Mouse (Mus musculus) adrenal gland, adult 18-20 months (tissue): ENCODE measurements around the gene Pecr. TPM values are rescaled to one million over a fixed set of nuclear protein-coding genes. Genes with fewer than 3 reads are reported as not detected.

Experiments used
- DNase-seq, 2 experiments: peaks; one replicate each; pipeline ENCODE4 v3.0.0; 2021 to 2022; ENCODE audit warnings: low spot score in 2 of 2
- long read RNA-seq, 2 experiments: library from polyadenylated mRNA; stranded (forward); transcript quantifications; one replicate each; pipeline ENCODE4 v2.0.0; 2021
- total RNA-seq, 2 experiments: library from RNA; stranded (reverse); gene quantifications; 1 replicate in 1 of 2; 2 replicates in 1 of 2; pipeline ENCODE4 v1.2.3; 2021

The Pecr gene
- 10 to 100 TPM; 26.5 to 30.5 TPM for total RNA-seq
- long read RNA-seq, experiment 1, transcript Pecr-201 (8 exons, 1,186 nt) = major isoform, 10 of 12 reads
- long read RNA-seq, experiment 1, partial matches to known transcripts = 0 of 12 reads
- long read RNA-seq, experiment 1, other reads (novel, unspliced or antisense) = 2 of 12 reads
- long read RNA-seq, experiment 2, transcript Pecr-201 (8 exons, 1,186 nt) = major isoform, 57 of 62 reads
- long read RNA-seq, experiment 2, partial matches to known transcripts = 2 of 62 reads
- long read RNA-seq, experiment 2, other reads (novel, unspliced or antisense) = 3 of 62 reads

DNA sequence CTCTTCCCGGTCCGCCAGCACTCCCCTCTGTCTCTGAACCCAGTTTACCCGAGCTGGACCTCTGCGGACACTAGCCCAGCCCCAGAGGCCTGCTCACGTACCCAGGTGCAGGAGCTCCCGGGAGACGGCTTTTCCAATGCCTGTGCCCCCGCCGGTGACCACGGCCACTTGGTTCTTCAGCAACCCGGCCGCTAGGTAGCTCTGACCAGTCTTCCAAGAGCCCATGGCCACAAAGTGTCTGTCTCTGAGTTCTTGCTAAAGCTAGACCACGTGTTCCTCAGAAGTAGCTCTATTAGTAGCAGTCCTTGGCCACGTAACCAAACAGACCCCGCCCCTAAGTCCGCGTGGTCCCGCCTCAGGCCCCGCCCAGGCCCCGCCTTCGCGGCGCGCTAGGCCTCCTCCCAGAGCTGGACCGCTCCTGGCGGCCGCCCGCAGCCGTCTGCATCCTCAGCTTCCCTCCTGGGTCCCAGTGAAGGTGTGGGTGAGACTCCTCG is at the start of gene Pecr, which contains the start of gene Tmem169:
Gene Pecr, minus strand, starts transcription at position 323 of the 494 bp plus-strand sequence.
Gene Tmem169, plus strand, starts transcription at position 378 of the 494 bp plus-strand sequence.
- DNase-seq = peak; percentile 96

GRCm38 (mm10) chr1:72326162-72326821 is 42.2 kb upstream of the Pecr start:
- DNase-seq = no peak

DNA sequence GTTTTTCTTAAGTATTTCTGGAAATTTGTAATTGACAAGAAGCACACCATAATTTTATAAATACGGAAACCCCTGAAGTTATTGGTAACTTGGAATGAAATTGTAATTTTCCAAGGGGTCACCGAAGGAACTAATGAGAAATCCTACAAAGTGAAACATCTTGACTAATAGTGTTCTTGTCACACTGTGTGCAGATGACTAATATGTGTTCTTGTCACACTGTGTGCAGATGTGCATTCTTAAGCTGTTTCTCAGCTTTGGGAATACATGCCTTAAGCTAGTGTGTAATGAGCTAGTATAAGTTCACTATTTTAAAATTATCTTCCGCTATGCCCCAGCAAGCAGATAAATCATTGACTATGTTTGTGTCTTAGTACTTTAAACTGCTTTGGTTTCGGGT is 39.1 kb upstream of the Pecr start:
- no peak for DNase-seq

- DNase-seq = no peak
Measured at GRCm38 (mm10) chr1:72320759-72321158, 36.6 kb upstream of the Pecr start.

GRCm38 (mm10) chr1:72316901-72317300 is 32.8 kb upstream of the Pecr start:
- DNase-seq = no peak

GRCm38 (mm10) chr1:72316409-72316808 is 32.3 kb upstream of the Pecr start:
- DNase-seq = no peak

- no peak for DNase-seq
Measured at GRCm38 (mm10) chr1:72315447-72315846, 31.3 kb upstream of the Pecr start.

DNA sequence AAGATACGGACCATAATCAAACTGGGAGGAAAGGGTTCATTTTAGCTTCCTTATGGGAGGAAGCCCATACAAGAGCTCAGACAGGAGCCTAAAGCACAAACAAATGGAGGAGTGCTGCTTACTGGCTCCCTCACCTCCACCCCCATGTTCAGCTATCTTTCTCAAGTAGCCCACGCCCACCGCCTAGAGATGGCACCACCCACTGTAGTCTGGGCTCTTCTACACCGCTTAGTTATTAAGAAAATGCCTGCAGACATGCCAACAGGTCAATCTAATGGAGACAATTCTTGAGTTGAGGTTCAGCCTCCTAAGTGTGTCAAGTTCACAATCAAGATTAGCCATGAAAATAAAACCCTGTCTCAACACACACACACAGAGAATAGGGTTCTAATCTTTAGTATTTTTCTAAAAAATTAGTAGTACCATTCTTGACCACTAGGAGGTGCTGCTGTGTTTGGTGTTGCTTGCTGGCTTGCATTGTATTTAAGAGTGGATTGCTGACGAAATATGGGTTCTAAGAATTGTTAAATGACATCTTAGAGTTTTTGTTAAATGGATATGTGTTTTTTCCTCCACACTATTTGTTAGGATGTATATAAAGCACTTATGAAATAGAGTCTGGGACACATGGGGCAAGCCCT is 29.4 kb upstream of the Pecr start:
- no peak for DNase-seq

GRCm38 (mm10) chr1:72312701-72313398 is 28.7 kb upstream of the Pecr start:
- DNase-seq = no peak

GRCm38 (mm10) chr1:72309744-72310424 is 25.8 kb upstream of the Pecr start:
- DNase-seq = no peak

DNA sequence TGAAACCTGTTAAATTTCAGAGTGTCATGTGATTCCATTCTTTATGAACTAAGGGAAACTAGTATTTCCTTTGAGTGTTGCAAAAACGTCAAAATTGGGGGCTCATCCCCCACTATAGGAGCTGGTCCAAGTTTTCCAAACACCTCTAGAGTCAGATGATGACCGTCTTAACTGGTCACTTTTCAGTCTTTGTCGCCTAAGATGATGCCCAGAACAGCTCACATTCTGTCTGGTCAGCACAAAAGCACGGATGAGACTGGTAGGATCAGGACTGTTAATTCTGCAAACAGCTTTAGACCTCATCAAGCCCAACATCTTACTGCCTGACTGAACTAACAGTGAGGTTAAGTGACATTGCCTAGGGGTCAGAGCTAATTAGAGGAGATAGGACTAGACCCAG is 24.8 kb upstream of the Pecr start:
- DNase-seq = no peak

GRCm38 (mm10) chr1:72307317-72307798 is 23.2 kb upstream of the Pecr start, which contains the start of gene Xrcc5:
Gene Xrcc5 (plus strand): TSS chr1:72307421.
- peak; percentile 76 to 79 for DNase-seq

- peak in 1 of 2 experiments; percentile 21 for DNase-seq
Measured at GRCm38 (mm10) chr1:72306679-72307181, 22.6 kb upstream of the Pecr start.

DNA sequence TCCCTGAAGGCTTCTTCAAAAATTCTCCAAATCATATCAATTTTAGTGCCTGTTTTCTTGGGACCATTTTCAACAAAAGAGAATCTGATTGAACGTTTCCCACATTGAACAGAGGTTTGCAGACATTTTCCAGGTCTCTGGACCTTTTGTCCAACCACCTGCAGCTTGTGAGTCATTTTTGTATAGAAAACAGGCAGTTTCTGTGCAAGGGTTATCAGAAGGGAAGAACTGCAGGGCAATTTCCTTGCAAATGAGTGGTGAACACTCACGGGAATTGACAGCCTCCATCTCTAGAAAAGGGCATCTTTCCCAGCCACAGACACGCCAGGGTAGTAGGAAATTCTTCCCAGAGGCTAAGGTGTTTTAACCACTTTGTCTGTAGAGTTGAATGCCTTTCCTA is 22.1 kb upstream of the Pecr start:
- no peak for DNase-seq

DNA sequence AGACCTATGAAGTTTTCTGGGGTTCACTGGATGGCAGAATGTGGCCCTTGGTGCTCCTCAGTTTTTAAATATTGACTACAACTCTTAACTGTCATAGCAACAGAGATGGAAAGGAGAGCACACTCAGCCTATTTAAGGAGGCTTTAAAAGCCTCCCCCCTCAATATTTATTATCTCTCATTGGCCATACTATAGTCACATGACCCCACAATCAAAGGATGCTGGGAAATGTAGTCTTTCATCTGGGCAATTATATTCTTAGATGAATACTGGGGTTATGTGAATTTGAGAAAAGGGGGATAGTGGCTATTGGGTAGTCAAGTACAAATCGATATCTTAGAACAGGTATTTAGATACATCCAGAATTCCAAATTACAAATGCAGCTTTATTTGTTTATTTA is 17.7 kb upstream of the Pecr start:
- DNase-seq = no peak

GRCm38 (mm10) chr1:72295746-72296145 is 11.6 kb upstream of the Pecr start:
- no peak for DNase-seq

DNA sequence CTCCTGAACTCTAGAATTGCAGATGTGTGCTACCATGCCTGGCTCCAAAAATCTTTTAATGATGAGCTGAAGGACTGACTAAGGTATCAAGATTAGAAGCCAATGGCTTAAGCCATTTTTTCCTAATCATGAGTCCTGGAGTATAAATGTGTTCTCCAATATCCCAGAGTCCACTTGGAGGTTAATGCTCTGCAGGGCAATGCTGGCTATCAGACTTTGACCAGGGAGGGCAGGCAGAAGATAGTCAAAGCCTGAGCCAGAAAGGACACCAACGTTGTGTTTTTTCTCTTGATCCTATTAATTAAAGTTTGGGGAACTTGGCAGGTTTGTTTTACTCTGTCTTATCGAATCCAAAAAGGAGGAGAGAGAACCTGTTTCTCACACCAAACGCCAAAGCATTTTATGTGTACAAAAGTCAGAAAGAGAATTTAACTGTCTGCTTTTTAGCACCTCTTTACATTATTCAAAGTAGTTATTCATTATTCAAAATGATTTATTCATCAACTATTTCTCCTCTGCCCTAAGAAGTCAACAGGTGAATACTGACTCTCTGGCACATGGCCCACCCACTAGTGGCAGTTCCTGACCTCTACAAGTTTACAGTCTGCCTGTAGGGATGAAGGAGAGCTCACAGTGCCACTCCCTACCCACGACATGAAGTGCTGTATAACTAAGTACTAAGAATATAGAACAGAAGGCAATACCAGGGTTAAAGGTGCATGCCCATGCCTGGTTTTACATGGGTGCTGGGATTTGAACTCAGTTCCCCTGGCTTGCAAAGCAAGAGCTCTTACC is 10.0 kb upstream of the Pecr start:
- DNase-seq = no peak

DNA sequence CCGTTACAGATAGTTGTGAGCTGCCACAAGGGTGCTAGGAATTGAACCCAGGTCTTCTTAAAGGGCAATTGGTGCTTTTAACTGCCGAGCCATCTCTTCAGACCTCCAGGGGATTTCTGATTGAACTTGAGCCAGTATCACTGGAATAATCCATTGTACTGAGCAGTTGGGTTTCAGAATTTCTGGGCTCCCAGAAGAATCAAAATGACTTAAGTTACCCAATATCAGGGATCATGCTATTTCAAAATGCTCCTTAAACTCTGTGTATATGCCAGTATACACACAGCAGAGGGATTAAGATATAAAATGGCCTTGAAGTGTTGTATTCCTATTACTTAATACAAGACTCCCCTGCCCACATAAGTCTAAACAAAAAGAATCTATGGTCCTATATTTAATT is 7.8 kb upstream of the Pecr start:
- no peak for DNase-seq

DNA sequence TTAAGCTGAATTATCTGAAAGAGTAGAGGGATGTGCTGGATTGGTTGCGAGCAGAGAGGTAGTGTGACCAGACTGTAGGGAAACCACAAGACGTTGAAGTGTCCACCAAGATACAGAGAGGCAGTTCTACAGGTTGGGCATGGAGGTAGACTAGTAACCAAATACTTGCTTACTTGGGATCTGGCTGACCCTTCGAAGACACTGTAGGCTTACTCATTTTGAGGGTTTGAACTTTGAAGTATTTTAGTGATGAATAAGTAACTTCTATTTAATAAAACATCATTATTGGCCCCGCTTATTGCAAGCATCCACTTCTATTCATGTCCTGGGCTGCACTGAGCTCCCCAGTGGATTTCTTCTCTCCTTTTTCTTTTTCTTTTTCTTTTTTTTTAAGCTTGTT is 7.3 kb upstream of the Pecr start:
- no peak for DNase-seq

DNA sequence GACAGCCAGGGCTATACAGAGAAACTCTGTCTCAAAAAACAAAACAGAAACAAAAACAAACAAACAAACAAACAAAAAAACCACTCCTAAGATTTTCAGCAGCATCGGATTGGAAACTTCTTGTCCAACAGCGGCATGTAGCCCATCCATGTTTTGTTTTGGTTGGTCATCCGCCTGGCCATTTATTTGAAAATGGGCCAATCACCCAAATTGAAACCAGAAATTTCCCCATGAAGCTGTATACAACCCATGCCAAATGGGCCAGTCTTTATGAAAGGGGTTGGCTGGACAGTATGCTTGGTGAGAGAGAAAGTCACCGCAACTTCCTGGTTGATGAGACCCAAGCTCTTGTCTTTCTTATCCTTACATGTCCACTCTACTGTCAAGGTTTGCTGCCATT is 6.8 kb upstream of the Pecr start:
- no peak for DNase-seq
